Mouse (Mus musculus): ENCODE results near the gene Psmb4. TPM values are rescaled to one million over a fixed set of nuclear protein-coding genes. Genes with fewer than 3 reads are reported as not detected.
"Not testable (repeated sequence)": the region's sequence is repeated elsewhere in the genome, so short reads cannot be mapped to it uniquely, and the experiment has no call there.

Gene Psmb4
- polyA plus RNA-seq (2012): 16.8 TPM in 2 replicates

DNA sequence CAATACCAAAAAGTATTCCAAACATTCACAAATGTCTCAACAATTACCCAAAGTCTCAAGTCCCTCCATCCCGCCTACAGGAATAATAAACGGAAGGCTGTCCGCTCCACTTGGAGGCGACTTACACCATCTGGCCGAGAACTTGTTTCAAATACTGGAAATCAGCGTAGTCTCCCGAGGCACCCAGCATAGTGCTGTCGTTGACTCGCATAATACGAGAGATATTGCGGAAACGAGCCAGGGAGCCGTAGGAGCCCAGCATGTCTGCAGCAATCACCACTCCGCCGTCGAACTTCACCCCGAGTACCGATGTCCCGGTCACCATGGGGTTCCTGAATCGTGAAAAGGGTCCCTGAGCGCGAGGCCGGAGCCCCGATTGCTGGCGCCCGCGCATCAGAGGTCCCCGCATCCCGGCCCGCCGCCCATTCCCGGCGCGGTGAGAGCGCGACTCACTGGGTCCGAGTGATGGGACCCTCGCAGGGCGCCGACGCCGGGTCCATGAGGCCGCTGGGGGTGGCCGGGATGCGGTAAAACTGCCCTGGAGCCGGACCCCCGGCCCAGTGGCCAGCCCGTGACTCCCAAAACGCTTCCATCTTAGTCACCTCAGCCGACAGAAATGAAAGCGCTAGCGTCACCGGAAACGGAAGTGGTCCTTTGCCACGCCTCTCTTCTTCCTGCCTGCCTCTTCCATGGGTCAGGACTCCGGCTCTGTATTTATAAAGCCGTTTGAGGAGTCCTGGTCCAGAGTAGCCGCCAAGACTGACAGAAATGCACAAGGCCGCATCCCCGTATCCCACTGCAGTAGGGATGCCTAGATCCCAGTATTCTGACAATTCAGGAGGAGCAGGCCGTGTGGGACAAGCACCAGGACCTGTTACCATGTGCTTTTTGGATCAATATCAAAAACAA lies at the start of gene Psmb4:
Psmb4 (minus strand) TSS at position 646 of the 909 bp plus-strand sequence.
- TF ChIP-seq TAL1 (IDR thresholded peaks at IDR 0.05; ENCODE audit: low read length) (no peak), GATA1 (IDR thresholded peaks at IDR 0.05; ENCODE audit: low read length) (no peak)
- no peaks in the 10 kb centered on the region for H3K27me3 ChIP-seq (ENCODE audit: control insufficient read depth)
- H3K4me1 ChIP-seq (ENCODE audit: control insufficient read depth): peaks cover 26% of the 10 kb centered on the region
- H3K9me3 ChIP-seq (ENCODE audit: control insufficient read depth, low read length): no peaks in the 10 kb centered on the region
- peaks cover 43% of the 10 kb centered on the region for H3K36me3 ChIP-seq (ENCODE audit: control insufficient read depth)
- peak within 1 kb of the TSS; percentile 75 for H3K4me3 ChIP-seq (replicated peaks)

- H3K4me3 ChIP-seq (replicated peaks); H3K9me3 ChIP-seq (ENCODE audit: control insufficient read depth, low read length); H3K36me3 ChIP-seq (ENCODE audit: control insufficient read depth); H3K27me3 ChIP-seq (ENCODE audit: control insufficient read depth): not testable (repeated sequence)
- H3K4me1 ChIP-seq (ENCODE audit: control insufficient read depth): peaks cover 51% of the 10 kb centered on the region
These were observed 49.4 kb upstream of the Psmb4 start for GRCm38 (mm10) chr3:94936147-94936546.

DNA sequence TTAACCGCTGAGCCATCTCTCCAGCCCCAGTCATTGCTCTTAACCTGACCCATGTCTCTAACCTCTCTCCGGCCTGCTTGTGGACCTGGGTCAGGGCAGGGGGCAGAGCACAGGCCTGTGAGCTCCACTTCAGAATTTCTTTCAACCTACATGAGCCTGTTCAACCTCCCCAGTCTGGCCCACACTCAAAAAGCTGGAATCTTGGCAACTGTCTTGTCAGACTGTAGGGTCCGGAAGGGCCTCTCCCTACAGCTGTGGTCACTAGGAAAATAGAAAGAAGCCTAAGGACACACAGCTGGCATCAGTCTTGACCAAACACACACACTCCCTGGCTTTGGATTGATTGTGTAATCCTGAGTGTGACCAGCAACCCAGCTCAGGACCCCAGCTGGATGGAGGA lies 48.6 kb upstream of the Psmb4 start:
- peaks cover 56% of the 10 kb centered on the region for H3K4me1 ChIP-seq (ENCODE audit: control insufficient read depth)
- H3K9me3 ChIP-seq (ENCODE audit: control insufficient read depth, low read length); H3K4me3 ChIP-seq (replicated peaks); H3K36me3 ChIP-seq (ENCODE audit: control insufficient read depth); H3K27me3 ChIP-seq (ENCODE audit: control insufficient read depth): not testable (repeated sequence)

DNA sequence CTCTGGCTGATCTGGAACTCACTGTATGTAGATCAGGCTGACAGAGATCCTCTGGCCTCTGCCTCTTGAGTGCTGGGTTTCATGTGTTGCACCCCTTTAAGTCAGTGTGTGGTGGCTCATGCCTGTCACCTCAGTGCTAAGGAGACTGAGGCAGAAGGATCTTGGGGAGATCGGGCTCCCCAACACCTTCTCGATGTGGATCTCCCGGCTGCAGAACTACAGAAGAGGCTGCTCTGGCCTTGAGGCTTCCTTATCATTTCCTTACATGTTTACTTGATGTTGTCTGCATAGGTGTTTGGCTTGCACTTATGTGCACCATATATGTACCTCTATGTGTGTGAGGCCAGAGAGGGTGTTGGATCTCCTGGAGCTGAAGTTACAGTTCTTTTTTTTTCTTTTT lies 47.8 kb upstream of the Psmb4 start:
- not testable (repeated sequence) for H3K27me3 ChIP-seq (ENCODE audit: control insufficient read depth); H3K9me3 ChIP-seq (ENCODE audit: control insufficient read depth, low read length); H3K36me3 ChIP-seq (ENCODE audit: control insufficient read depth); H3K4me3 ChIP-seq (replicated peaks)
- peaks cover 59% of the 10 kb centered on the region for H3K4me1 ChIP-seq (ENCODE audit: control insufficient read depth)

- Histone ChIP-seq H3K4me3 (replicated peaks) (peak overlapping the region; percentile 35), H3K4me1 (ENCODE audit: control insufficient read depth) (peaks cover 59% of the 10 kb centered on the region)
- H3K9me3 ChIP-seq (ENCODE audit: control insufficient read depth, low read length); H3K27me3 ChIP-seq (ENCODE audit: control insufficient read depth); H3K36me3 ChIP-seq (ENCODE audit: control insufficient read depth): not testable (repeated sequence)
These were observed 46.8 kb upstream of the Psmb4 start for GRCm38 (mm10) chr3:94933604-94934003.

DNA sequence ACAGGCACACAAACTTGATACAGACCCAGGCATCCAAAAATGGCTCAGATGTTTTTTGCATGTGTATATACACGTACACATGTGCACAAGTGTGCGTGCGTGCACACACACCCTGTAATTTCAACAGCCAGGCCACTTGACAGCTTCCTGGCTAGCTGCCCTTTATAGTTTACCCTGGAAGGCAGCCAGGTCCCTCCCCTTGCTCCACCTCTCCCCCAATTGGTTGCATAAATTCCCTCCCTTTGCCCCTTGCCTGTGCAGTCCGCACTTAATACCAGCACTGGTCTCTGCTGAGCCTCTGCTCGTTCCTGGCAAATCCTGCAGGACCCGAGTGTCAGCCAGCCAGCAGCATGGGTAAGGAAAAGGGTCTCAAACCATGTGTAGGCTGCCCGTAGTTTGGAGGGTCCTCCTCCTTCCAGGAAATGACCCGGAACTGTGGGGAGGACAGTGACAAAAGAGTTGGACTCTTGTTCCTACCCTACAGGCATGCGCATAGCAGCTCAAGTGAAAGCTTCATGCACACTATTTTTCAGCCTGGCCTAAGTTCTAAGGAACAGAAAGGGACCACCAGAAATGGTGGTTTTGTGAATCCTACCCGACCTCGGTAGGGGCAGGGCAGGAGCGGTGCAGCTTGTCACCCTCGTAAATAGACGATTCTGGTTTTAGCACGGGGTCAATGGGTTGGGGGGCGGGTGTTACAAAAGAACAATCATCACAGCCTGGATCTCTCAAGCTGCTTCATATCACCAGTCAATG lies 46.2 kb upstream of the Psmb4 start, which contains the start of gene Selenbp1:
Selenbp1 (plus strand) TSS at position 248 of the 756 bp plus-strand sequence.
- peaks cover 7% of the 10 kb centered on the region for H3K36me3 ChIP-seq (ENCODE audit: control insufficient read depth)
- peak within 1 kb of the TSS; percentile 60 for H3K4me3 ChIP-seq (replicated peaks)
- H3K9me3 ChIP-seq (ENCODE audit: control insufficient read depth, low read length): no peaks in the 10 kb centered on the region
- no peaks in the 10 kb centered on the region for H3K27me3 ChIP-seq (ENCODE audit: control insufficient read depth)
- peaks cover 59% of the 10 kb centered on the region for H3K4me1 ChIP-seq (ENCODE audit: control insufficient read depth)
- TF ChIP-seq GATA1 (IDR thresholded peaks at IDR 0.05; ENCODE audit: low read length): no peak
- TF ChIP-seq TAL1 (IDR thresholded peaks at IDR 0.05; ENCODE audit: low read length): no peak

GRCm38 (mm10) chr3:94932279-94932678 lies 45.5 kb upstream of the Psmb4 start:
- not testable (repeated sequence) for H3K4me3 ChIP-seq (replicated peaks); H3K9me3 ChIP-seq (ENCODE audit: control insufficient read depth, low read length); H3K27me3 ChIP-seq (ENCODE audit: control insufficient read depth); H3K36me3 ChIP-seq (ENCODE audit: control insufficient read depth)
- H3K4me1 ChIP-seq (ENCODE audit: control insufficient read depth): peaks cover 62% of the 10 kb centered on the region

DNA sequence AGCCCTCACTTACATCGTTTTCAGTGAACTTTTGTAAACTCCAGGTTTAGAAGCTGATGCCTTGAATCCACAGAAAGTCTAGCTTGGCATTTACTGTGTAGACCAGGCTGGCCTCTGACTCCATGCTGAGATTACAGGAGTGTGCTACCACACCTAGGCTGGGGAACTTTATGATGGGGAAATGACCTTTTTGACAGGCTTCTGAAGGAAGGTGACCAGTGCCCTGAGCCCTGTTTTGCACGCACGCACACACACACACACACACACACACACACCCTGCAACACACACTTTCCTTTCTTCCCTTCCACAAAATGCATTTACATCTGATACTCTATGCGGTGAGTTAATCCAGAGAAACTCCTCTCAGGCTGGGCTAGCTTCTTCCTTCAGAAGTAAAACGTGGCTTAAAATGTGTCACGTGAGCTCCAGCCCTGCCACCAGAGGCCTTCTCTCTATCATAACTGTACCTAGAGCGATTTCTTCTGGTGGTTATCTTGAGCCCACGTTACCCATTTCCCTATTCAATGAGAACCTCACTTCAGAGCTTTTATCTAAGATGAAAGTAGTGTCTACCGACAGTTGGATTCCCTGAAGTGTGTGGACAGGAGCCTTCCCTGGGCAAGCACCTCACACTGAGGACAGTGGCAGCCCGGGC lies 44.8 kb upstream of the Psmb4 start:
- H3K4me3 ChIP-seq (replicated peaks); H3K9me3 ChIP-seq (ENCODE audit: control insufficient read depth, low read length); H3K27me3 ChIP-seq (ENCODE audit: control insufficient read depth); H3K36me3 ChIP-seq (ENCODE audit: control insufficient read depth): not testable (repeated sequence)
- peaks cover 67% of the 10 kb centered on the region for H3K4me1 ChIP-seq (ENCODE audit: control insufficient read depth)

- not testable (repeated sequence) for H3K4me3 ChIP-seq (replicated peaks); H3K9me3 ChIP-seq (ENCODE audit: control insufficient read depth, low read length); H3K36me3 ChIP-seq (ENCODE audit: control insufficient read depth); H3K27me3 ChIP-seq (ENCODE audit: control insufficient read depth)
- peaks cover 67% of the 10 kb centered on the region for H3K4me1 ChIP-seq (ENCODE audit: control insufficient read depth)
These were observed 43.9 kb upstream of the Psmb4 start for GRCm38 (mm10) chr3:94930386-94931266.

DNA sequence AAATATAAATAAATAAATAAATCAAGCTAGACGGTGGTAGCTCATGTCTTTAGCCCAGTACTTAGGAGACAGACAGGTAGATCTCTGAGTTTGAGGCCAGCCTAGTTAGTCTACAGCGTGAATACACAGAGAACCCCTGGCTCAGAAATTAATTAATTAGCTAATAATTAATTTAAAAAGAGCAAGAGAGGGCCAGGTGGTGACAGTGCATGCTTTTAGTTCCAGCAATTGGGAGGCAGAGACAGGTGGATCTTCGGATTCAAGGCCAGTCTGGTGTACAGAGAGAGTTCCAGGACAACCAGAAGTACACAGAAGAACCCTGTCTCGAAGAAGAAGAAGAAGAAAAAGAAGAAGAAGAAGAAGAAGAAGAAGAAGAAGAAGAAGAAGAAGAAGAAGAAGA lies 42.2 kb upstream of the Psmb4 start:
- H3K36me3 ChIP-seq (ENCODE audit: control insufficient read depth); H3K27me3 ChIP-seq (ENCODE audit: control insufficient read depth); H3K9me3 ChIP-seq (ENCODE audit: control insufficient read depth, low read length); H3K4me3 ChIP-seq (replicated peaks): not testable (repeated sequence)
- H3K4me1 ChIP-seq (ENCODE audit: control insufficient read depth): peaks cover 71% of the 10 kb centered on the region

GRCm38 (mm10) chr3:94926301-94926736 lies 39.6 kb upstream of the Psmb4 start:
- H3K4me3 ChIP-seq (replicated peaks); H3K9me3 ChIP-seq (ENCODE audit: control insufficient read depth, low read length); H3K36me3 ChIP-seq (ENCODE audit: control insufficient read depth); H3K27me3 ChIP-seq (ENCODE audit: control insufficient read depth): not testable (repeated sequence)
- H3K4me1 ChIP-seq (ENCODE audit: control insufficient read depth): peaks cover 58% of the 10 kb centered on the region

Data from erythroblast, embryonic 14.5 days (primary cell).